Mouse (Mus musculus) c-Kit-negative CD71-positive TER-119-positive erythroid progenitor cells, embryonic 14.5 days (primary cell): ENCODE results near the gene Brsk2.
"Not testable (repeated sequence)": the region's sequence is repeated elsewhere in the genome, so short reads cannot be mapped to it uniquely, and the experiment has no call there.

ENCODE experiments used
- DNase-seq: peaks from one replicate; pipeline ENCODE4 v3.0.0-alpha.2; 2013; ENCODE audit warnings: low read depth, low spot score

Brsk2 gene

GRCm38 (mm10) chr7:141948906-141949798 lies at the start of gene Brsk2:
TSS of gene Brsk2 (plus strand) at chr7:141949751.
- no peak for DNase-seq

DNA sequence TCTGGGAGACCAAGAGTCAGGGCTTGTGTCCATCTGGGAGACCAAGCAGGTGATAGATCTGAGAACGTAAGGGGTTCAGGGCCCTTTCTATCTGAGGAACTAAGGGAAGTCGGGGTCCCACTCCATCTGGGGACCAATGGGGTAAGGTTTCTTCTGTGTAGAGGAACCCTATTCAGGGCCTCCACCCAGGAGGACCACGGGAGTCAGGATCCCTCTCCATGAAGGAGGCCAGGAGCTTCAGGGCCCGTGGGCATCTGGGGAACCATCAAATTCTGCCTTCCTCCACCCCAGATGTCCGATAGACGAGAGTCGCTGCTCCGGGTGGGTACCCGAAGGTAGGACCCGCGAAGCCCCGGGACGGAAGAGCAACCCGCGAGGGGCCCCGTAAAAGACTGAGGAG lies 47.7 kb upstream of the Brsk2 start:
- DNase-seq, result peak; percentile 37

DNA sequence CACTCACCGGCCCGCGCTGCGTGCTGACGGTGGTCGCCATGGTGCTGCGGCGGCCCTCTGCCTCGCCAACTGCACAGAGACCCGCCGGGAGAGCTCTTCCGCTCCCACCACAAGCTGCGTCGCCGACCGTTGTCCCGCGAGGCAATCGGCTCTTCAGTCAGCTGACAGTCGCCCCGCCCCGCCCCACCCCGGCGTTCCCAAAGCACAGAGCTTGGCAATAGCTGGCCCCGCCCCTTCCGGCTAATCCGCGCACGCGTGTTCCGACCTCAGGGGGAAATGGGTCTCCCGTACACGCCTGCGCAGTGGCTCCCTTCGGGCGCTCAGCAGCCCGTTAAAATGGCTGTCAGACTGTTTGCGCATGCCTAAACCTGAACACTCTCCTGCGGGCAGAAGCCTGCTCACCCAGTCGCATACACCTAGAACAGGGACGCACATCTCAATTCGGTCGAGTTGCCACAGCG lies 47.3 kb upstream of the Brsk2 start:
- peak; percentile 100 for DNase-seq

DNA sequence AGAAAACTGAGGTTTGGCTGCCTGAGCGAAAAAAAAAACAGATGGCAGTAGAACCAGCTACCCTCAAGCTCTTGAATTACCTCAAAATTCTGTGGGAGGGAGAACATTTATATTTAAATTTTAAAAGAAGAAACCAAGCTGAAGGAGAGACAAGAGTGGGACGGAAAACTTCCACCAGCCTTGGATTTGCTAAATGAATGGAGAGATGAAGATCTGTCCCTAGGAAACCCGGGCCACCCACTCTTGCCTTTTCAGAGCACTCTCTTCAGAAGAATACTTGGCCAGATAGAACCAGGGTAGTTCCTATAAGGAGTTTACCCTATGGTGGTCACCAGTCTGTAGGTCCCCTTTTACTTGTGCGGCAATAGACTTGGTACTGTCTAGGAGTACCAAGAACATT lies 46.8 kb upstream of the Brsk2 start:
- DNase-seq, result no peak

DNA sequence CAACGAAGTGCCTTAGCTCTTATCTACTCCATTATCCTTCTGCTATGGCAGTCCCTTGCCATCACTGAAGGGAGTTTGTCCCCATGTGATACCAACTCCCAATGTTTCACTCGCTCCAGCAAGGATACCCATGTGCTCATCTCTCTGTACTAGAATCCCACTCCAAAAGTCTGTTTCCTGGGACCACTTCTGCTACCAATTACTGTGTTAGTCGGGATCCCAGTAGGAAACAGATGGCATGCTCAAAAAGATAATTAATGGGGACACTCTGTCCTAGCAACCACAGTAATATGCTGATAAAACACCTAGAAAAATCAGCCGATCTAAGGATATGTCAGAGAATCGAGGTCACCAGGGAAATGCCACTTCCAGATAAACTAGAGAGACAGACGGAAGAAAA lies 41.0 kb upstream of the Brsk2 start:
- DNase-seq, result no peak

DNA sequence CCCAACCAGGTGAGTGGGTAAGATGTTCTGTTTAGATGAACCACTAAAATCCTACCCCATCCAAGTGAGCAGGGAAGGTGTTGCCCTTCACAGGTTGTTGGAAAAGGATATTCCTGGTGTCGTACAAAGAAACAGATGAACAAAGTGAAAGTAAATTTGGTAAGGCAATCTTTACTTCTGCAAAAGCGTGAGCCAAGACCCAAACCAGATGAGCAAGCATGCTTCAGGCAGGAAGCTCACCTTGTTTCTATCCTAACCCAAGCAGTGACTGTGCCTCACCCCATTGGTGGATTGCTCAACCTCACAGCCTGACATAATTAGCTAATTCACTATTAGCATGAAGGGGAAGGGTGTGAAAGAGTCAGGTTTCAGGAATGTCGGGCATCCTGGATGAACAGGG lies 38.2 kb upstream of the Brsk2 start:
- DNase-seq, result no peak

GRCm38 (mm10) chr7:141918407-141918806 lies 31.1 kb upstream of the Brsk2 start, which contains the start of gene Tollip:
TSS of gene Tollip (minus strand) at chr7:141918507.
- no peak for DNase-seq

DNA sequence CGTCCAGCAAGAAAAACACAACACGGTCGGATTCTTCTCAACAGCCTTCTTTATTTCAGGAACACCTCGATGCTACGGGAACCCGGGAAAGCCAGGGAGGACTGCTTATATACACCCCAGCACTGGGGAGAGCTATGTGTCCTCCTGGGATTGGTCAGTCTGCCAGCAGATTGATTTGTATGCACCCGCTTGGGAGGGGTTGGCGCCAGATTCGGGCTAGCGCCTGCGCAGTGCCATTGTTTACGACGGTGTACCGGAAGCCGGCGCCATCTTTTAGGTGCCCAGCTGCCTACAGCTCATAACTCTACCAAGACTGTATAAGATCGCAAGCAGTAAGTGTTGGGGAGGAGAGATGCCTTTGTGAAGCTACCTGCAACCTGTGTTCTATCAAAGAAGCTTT lies 25.4 kb upstream of the Brsk2 start:
- DNase-seq, result not testable (repeated sequence)

- peak; percentile 52 for DNase-seq
Measured at GRCm38 (mm10) chr7:141924917-141925316, 24.6 kb upstream of the Brsk2 start.

- DNase-seq, result no peak
Measured at GRCm38 (mm10) chr7:141928642-141929041, 20.9 kb upstream of the Brsk2 start.

- no peak for DNase-seq
Measured at GRCm38 (mm10) chr7:141934128-141934898, 15.2 kb upstream of the Brsk2 start.

GRCm38 (mm10) chr7:141934951-141935350 lies 14.6 kb upstream of the Brsk2 start:
- no peak for DNase-seq

- no peak for DNase-seq
Measured at GRCm38 (mm10) chr7:141943444-141943843, 6.1 kb upstream of the Brsk2 start.

DNA sequence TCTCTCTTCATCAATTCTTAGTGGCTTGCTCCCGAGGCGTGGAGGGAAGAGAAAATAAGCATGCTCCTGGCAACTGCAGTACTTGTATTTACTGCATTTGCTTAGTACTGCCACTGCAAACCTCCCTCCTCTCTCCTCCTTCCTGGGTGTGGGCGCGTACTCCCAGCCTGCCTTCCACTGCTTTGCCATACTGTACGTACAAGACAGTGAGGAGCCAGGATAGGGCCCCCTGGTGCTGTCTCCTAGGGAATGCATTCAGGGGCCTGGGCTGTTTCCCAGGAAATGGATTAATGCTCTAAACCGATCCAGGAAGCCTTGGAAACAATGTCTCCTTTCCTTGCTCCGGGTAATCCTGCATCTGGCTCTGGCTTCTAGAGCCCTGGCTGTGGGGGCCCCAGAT lies 3.6 kb upstream of the Brsk2 start:
- no peak for DNase-seq

DNA sequence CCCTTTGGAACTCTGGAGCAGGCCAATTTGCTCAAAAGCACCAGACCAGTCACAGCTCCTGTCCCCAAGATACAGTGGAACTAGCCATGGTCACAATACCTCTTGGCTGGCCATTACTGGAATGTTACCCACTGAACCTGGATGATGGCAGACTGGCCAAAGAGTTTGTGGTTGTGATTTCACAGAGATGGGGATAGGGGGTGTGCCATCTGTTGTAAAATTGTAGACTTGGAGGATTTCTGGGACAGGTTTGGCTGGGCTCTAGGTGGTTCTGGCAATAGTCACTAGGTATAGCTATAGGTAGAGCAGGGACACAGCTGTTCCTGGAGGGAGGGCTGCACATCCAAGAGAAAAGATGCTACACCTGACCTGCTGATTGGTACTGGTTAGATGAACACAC lies 2.0 kb upstream of the Brsk2 start:
- no peak for DNase-seq

- no peak for DNase-seq
Measured at GRCm38 (mm10) chr7:141948045-141948444, 1.5 kb upstream of the Brsk2 start.

DNA sequence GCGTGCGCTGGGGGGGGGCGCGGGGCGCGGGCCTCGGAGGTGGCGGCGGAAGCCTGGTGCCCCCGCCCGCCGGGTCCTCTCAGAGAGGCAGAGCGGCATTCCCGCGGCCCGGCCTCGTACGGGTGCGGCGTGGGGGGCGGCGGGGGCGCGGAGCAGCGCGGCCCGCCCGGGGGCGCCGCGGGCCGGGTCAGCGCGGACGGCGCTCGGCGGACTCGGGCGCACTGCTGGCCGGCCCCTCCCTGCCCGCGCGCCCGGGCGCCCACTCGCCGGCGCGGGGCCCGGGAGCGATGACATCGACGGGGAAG lies 200 bp downstream of the Brsk2 start:
- no peak for DNase-seq

- DNase-seq, result no peak
Measured at GRCm38 (mm10) chr7:141950104-141951013, 808 bp downstream of the Brsk2 start.

DNA sequence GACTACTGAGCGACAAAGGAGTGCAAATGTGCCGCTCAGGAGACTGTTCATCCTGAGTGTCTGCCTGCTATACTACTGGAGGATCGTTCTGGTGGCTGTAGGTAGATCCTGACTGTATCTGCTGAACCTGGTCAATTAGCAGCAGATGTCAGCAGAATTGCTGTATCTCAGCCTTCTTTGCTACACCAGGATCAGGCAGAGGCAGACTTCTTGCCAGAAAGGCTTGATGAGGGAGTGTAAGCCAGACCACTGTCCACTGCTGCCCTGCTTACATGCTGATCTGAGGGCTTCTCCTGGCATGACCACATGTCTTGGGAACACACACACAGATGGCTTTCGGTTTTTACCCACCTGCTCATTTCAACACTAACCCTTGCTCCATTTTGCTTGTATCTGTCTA lies 2.3 kb downstream of the Brsk2 start:
- no peak for DNase-seq

- DNase-seq, result no peak
Measured at GRCm38 (mm10) chr7:141952920-141953319, 3.4 kb downstream of the Brsk2 start.

DNA sequence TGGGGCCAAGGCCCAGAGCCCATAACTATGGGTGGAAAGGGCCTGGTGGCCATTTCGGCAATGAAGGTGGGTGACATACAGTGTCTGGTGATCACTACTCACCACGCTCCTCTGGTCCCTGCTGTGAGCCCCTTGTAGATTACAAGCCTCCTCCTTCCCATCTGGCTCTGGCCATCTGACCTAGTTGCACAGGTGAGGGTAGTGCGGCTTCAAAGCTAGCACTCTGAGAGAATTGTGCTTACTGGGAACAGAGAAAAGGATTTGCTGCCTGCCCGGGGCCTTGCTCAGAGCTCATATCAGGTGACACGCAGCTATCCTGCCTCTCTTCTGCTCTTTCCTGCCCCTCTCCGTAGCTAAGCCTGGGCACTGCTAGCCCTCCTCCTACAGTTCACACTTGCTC lies 4.1 kb downstream of the Brsk2 start:
- no peak for DNase-seq
